ENCODE assay signal across 9 mouse cellular contexts in the genomic region with DNA sequence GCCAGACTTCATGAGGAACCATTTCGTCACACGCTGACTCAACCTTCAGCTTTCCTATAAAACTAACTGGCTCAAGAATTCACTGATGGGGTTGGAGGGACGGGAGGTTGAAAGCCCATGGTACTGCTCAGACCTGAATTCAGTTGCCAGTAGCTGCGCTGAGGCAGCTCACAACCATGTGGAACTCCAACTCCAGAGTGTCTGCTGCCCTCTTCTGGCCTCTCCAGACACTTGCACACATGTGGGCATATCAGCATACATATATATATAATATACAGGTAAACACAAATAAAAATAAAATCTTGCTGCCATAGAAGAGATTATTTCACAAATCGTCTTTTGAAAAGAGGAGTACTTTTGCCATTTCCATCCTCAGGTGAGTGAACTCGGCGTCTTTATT. TPM values are rescaled to one million over a fixed set of nuclear protein-coding genes. Genes with fewer than 3 reads are reported as not detected.
DNase-seq lines count a peak whose midpoint lies in the region; ATAC-seq and TF ChIP-seq lines count a peak whose summit lies in the region.
"Had no signal": no experiment of that assay in that cellular context is flagged by ENCODE, and none has a peak within 500 bp of the region (broad histone marks: within the 10 kb centered on the region; RNA-seq: fewer than 3 reads in every experiment).

No protein-coding gene starts in this region.

- no peak for ATAC-seq in lung, postnatal 0 days
- ATAC-seq in midbrain, embryonic 13.5 days: no peak

- H3K9me3 ChIP-seq in lung, postnatal 0 days (ENCODE audit: low read length): no peaks in the 10 kb centered on the region
- H3K9me3 ChIP-seq in midbrain, embryonic 13.5 days: no peaks in the 10 kb centered on the region

- H3K4me2 ChIP-seq in lung, postnatal 0 days (replicated peaks; ENCODE audit: low read depth, low read length): no peak overlapping the region
- H3K4me2 ChIP-seq in midbrain, embryonic 13.5 days (replicated peaks): no peak overlapping the region

- no peak for TF ChIP-seq EP300 in lung, postnatal 0 days (IDR thresholded peaks at IDR 0.05)

- no peaks in the 10 kb centered on the region for H3K36me3 ChIP-seq in lung, postnatal 0 days (ENCODE audit: insufficient read depth, low read length)
- no peaks in the 10 kb centered on the region for H3K36me3 ChIP-seq in midbrain, embryonic 13.5 days

- WGBS in lung, postnatal 0 days: 67% methylated on average over 7 of the region's 7 CpGs
- 73% methylated on average over 7 of the region's 7 CpGs for WGBS in midbrain, embryonic 13.5 days

- peak; percentile 7 for DNase-seq in cerebellum, postnatal 14 days
- no peak for DNase-seq in cerebellum, adult 18-20 months
- DNase-seq in B cell, adult 2 months: peak; percentile 34 to 42
- DNase-seq in c-Kit-positive CD71-positive TER-119-negative erythroid progenitor cells, embryonic 14.5 days (ENCODE audit: low read depth): peak; percentile 19
- DNase-seq in lung, postnatal 0 days (ENCODE audit: low spot score): peak; percentile 44
- DNase-seq in left cerebral cortex, adult 11 months (ENCODE audit: low spot score): no peak
- DNase-seq in left cerebral cortex, adult 9 months (ENCODE audit: low spot score in 2 of 2): no peak

- peak; percentile 65 for TF ChIP-seq CTCF in lung, postnatal 0 days (IDR thresholded peaks at IDR 0.05)

- H3K27me3 ChIP-seq in lung, postnatal 0 days (replicated peaks; ENCODE audit: insufficient read depth, low read length): no peaks in the 10 kb centered on the region
- no peaks in the 10 kb centered on the region for H3K27me3 ChIP-seq in midbrain, embryonic 13.5 days

- no peaks in the 10 kb centered on the region for H3K4me1 ChIP-seq in lung, postnatal 0 days (ENCODE audit: insufficient read depth, low read depth, low read length)
- no peaks in the 10 kb centered on the region for H3K4me1 ChIP-seq in midbrain, embryonic 13.5 days (replicated peaks)

- H3K9ac ChIP-seq in lung, postnatal 0 days (replicated peaks; ENCODE audit: low read depth): no peak overlapping the region
- no peak overlapping the region for H3K9ac ChIP-seq in midbrain, embryonic 13.5 days (replicated peaks)

- H3K27ac ChIP-seq in lung, postnatal 0 days (ENCODE audit: low read length): no peak overlapping the region
- no peak overlapping the region for H3K27ac ChIP-seq in midbrain, embryonic 13.5 days

- no peak overlapping the region for H3K4me3 ChIP-seq in lung, postnatal 0 days (ENCODE audit: low read depth, low read length)
- no peak overlapping the region for H3K4me3 ChIP-seq in midbrain, embryonic 13.5 days (replicated peaks)

RNA-seq across cellular contexts. Expression of gene Lrrc37a, which starts 40.0 kb away (rescaled TPM):
- not detected in 2 replicates for polyA plus RNA-seq in lung, postnatal 0 days (2015; fragmentation: Nextera tagmentation; extraction: Ambion mirVana)
- not detected in 2 replicates for polyA plus RNA-seq in midbrain, embryonic 13.5 days (2015; fragmentation: Nextera tagmentation; extraction: Ambion mirVana)
- polyA plus RNA-seq: limb, embryonic 11.5 days had no signal

RNA-seq across cellular contexts. Expression of gene Plekhm1, which starts 52.0 kb away (rescaled TPM):
- 8.1 and 9.4 TPM in 2 replicates for polyA plus RNA-seq in lung, postnatal 0 days (2015; fragmentation: Nextera tagmentation; extraction: Ambion mirVana)
- 9.1 and 9.4 TPM in 2 replicates for polyA plus RNA-seq in midbrain, embryonic 13.5 days (2015; fragmentation: Nextera tagmentation; extraction: Ambion mirVana)

Comparison
In these comparisons a context has a peak if more than half of its experiments do, and no peak if none do; other contexts are left out.
1. DNase-seq: peak in cerebellum, postnatal 14 days (2 of 2), B cell, adult 2 months (2 of 2), c-Kit-positive CD71-positive TER-119-negative erythroid progenitor cells, embryonic 14.5 days (single experiment) and lung, postnatal 0 days (single experiment); none in cerebellum, adult 18-20 months (0 of 2), left cerebral cortex, adult 11 months (single experiment) and left cerebral cortex, adult 9 months (0 of 2).